Mouse (Mus musculus) frontal cortex, postnatal 25 days (tissue): Measurements from ENCODE around the gene Ppp1r35.
"Not testable (repeated sequence)": the region's sequence is repeated elsewhere in the genome, so short reads cannot be mapped to it uniquely, and the experiment has no call there.

Experiments
- DNase-seq, 2 experiments: peaks; one replicate each; pipeline ENCODE4 v3.0.0; 2022; ENCODE audit warnings: low spot score in 2 of 2

Gene Ppp1r35

GRCm38 (mm10) chr5:137778635-137779034 is at the start of gene Ppp1r35:
Gene Ppp1r35, plus strand, starts transcription at chr5:137778849.
- DNase-seq = peak; percentile 96

GRCm38 (mm10) chr5:137733638-137734288 is 44.9 kb upstream of the Ppp1r35 start:
- DNase-seq = no peak

- peak; percentile 63 to 67 for DNase-seq
Observed at GRCm38 (mm10) chr5:137734289-137735061, 44.2 kb upstream of the Ppp1r35 start.

- no peak for DNase-seq
Observed at GRCm38 (mm10) chr5:137737400-137737940, 41.2 kb upstream of the Ppp1r35 start.

- DNase-seq = no peak
Observed at GRCm38 (mm10) chr5:137738516-137738915, 40.1 kb upstream of the Ppp1r35 start.

GRCm38 (mm10) chr5:137739471-137739870 is 39.2 kb upstream of the Ppp1r35 start:
- DNase-seq = no peak

- DNase-seq = no peak
Observed at GRCm38 (mm10) chr5:137740506-137740905, 38.1 kb upstream of the Ppp1r35 start.

GRCm38 (mm10) chr5:137741023-137741931 is 37.4 kb upstream of the Ppp1r35 start, which contains the start of gene Nyap1:
Gene Nyap1, minus strand, starts transcription at chr5:137741607.
- DNase-seq = peak; percentile 74 to 76

- DNase-seq = no peak
Observed at GRCm38 (mm10) chr5:137742048-137742447, 36.6 kb upstream of the Ppp1r35 start.

- DNase-seq = no peak
Observed at GRCm38 (mm10) chr5:137742836-137743235, 35.8 kb upstream of the Ppp1r35 start.

GRCm38 (mm10) chr5:137744197-137744596 is 34.5 kb upstream of the Ppp1r35 start:
- DNase-seq = no peak

- peak; percentile 70 to 80 for DNase-seq
Observed at GRCm38 (mm10) chr5:137745214-137746171, 33.2 kb upstream of the Ppp1r35 start, which contains the start of gene Tsc22d4. Gene Tsc22d4, plus strand, starts transcription at chr5:137745730.

- no peak for DNase-seq
Observed at GRCm38 (mm10) chr5:137746282-137746850, 32.3 kb upstream of the Ppp1r35 start.

- DNase-seq = no peak
Observed at GRCm38 (mm10) chr5:137746851-137747325, 31.8 kb upstream of the Ppp1r35 start.

- no peak for DNase-seq
Observed at GRCm38 (mm10) chr5:137747326-137747961, 31.2 kb upstream of the Ppp1r35 start.

GRCm38 (mm10) chr5:137748130-137748770 is 30.4 kb upstream of the Ppp1r35 start:
- DNase-seq = no peak

GRCm38 (mm10) chr5:137749196-137749836 is 29.3 kb upstream of the Ppp1r35 start:
- no peak for DNase-seq

GRCm38 (mm10) chr5:137750212-137750611 is 28.4 kb upstream of the Ppp1r35 start:
- DNase-seq = not testable (repeated sequence)
